Comparison of ENCODE assay signal across 8 mouse cellular contexts in genomic region chr4:123411732-123412527, GRCm38 (mm10).
A peak's percentile ranks its signal among the peaks of the same experiment; 100 is the strongest.
DNase-seq lines count a peak whose midpoint lies in the region; ATAC-seq and TF ChIP-seq lines count a peak whose summit lies in the region.

No protein-coding gene starts in this region.

- H3K9me3 ChIP-seq in CH12.LX (replicated peaks; ENCODE audit: low read length): no peaks in the 10 kb centered on the region
- no peaks in the 10 kb centered on the region for H3K9me3 ChIP-seq in forebrain, embryonic 11.5 days (ENCODE audit: control insufficient read depth, low read length)
- H3K9me3 ChIP-seq in heart, embryonic 16.5 days (replicated peaks; ENCODE audit: control insufficient read depth, low read length): no peaks in the 10 kb centered on the region
- no peaks in the 10 kb centered on the region for H3K9me3 ChIP-seq in liver, embryonic 14.5 days (ENCODE audit: control insufficient read depth, low read length)
- H3K9me3 ChIP-seq in neural tube, embryonic 11.5 days (ENCODE audit: control insufficient read depth, low read length): no peaks in the 10 kb centered on the region
- no peaks in the 10 kb centered on the region for H3K9me3 ChIP-seq in stomach, embryonic 16.5 days (replicated peaks; ENCODE audit: control insufficient read depth, low read length)

- WGBS in forebrain, embryonic 11.5 days: under 1% methylated on average over 61 of the region's 69 CpGs
- under 1% methylated on average over 54 of the region's 69 CpGs for WGBS in heart, embryonic 16.5 days
- WGBS in liver, embryonic 14.5 days (ENCODE audit: insufficient replicate concordance): under 1% methylated on average over 64 of the region's 69 CpGs
- under 1% methylated on average over 48 of the region's 69 CpGs for WGBS in neural tube, embryonic 11.5 days
- under 1% methylated on average over 61 of the region's 69 CpGs for WGBS in stomach, embryonic 16.5 days

- peak in 1 of 2 experiments; percentile 16; a peak in 1 of 4 replicates for TF ChIP-seq CTCF in CH12.LX (conservative IDR thresholded peaks at IDR 0.05 in 1 of 2, IDR thresholded peaks at IDR 0.05 in 1 of 2; ENCODE audit: low read depth in 2 of 2, low read length in 2 of 2)
- TF ChIP-seq CTCF in liver, embryonic 14.5 days (IDR thresholded peaks at IDR 0.05; ENCODE audit: low read depth): 0 out of 2 replicates have a peak, but pooled peaks have one; percentile 14

- peak overlapping the region; percentile 54 to 76 (median 68) for H3K4me3 ChIP-seq in CH12.LX (replicated peaks in 1 of 3; ENCODE audit: low read depth in 2 of 3, low read length in 2 of 3, poor library complexity in 1 of 3)
- peak overlapping the region; percentile 72 for H3K4me3 ChIP-seq in forebrain, embryonic 11.5 days (ENCODE audit: low read depth, low read length)
- peak overlapping the region; percentile 87 for H3K4me3 ChIP-seq in heart, embryonic 16.5 days (ENCODE audit: low read length)
- H3K4me3 ChIP-seq in liver, embryonic 14.5 days (ENCODE audit: insufficient read depth in 1 of 2, low read depth in 2 of 2, low read length in 2 of 2): peak overlapping the region; percentile 71 to 74
- peak overlapping the region; percentile 73 for H3K4me3 ChIP-seq in neural tube, embryonic 11.5 days (ENCODE audit: low read depth, low read length)
- peak overlapping the region; percentile 80 for H3K4me3 ChIP-seq in stomach, embryonic 16.5 days (replicated peaks; ENCODE audit: low read length)

- peak overlapping the region; percentile 18; the same call in 1 of the 2 replicates for H3K9ac ChIP-seq in CH12.LX (ENCODE audit: insufficient read depth, low read depth)
- peak overlapping the region; percentile 93 for H3K9ac ChIP-seq in forebrain, embryonic 11.5 days (ENCODE audit: low read length)
- H3K9ac ChIP-seq in heart, embryonic 16.5 days (ENCODE audit: low read length): peak overlapping the region; percentile 98
- H3K9ac ChIP-seq in liver, embryonic 14.5 days (replicated peaks): peak overlapping the region; percentile 56
- peak overlapping the region; percentile 92 for H3K9ac ChIP-seq in neural tube, embryonic 11.5 days (ENCODE audit: low read length)
- H3K9ac ChIP-seq in stomach, embryonic 16.5 days (ENCODE audit: low read length): peak overlapping the region; percentile 88

- no peak overlapping the region for H3K27ac ChIP-seq in CH12.LX (ENCODE audit: insufficient read depth, low read depth)
- peak overlapping the region; percentile 97 for H3K27ac ChIP-seq in forebrain, embryonic 11.5 days (ENCODE audit: low read depth, low read length)
- peak overlapping the region; percentile 99 for H3K27ac ChIP-seq in heart, embryonic 16.5 days (ENCODE audit: low read length)
- no peak overlapping the region for H3K27ac ChIP-seq in liver, embryonic 14.5 days
- H3K27ac ChIP-seq in neural tube, embryonic 11.5 days (ENCODE audit: low read depth, low read length): peak overlapping the region; percentile 99
- peak overlapping the region; percentile 94 for H3K27ac ChIP-seq in stomach, embryonic 16.5 days (ENCODE audit: low read length)

- DNase-seq in CH12.LX (ENCODE audit: extremely low read depth): peak; percentile 59
- DNase-seq in c-Kit-positive CD71-negative TER-119-negative erythroid progenitor cells, embryonic 14.5 days (ENCODE audit: low read depth): peak; percentile 78
- DNase-seq in forebrain, embryonic 11.5 days (ENCODE audit: low spot score): peak; percentile 98
- peak; percentile 94 to 95 for DNase-seq in kidney, postnatal 25 days
- peak; percentile 60 to 63 (median 62) for DNase-seq in liver, embryonic 14.5 days (ENCODE audit: low read depth in 3 of 3, low spot score in 3 of 3)
- DNase-seq in neural tube, embryonic 11.5 days (ENCODE audit: low spot score): peak; percentile 98

- peak; percentile 35; the same call in 1 of the 2 replicates for TF ChIP-seq POLR2A in CH12.LX (IDR thresholded peaks at IDR 0.05; ENCODE audit: low read depth, low read length)

- peaks cover 5 to 38% of the 10 kb centered on the region in 2 experiments for H3K36me3 ChIP-seq in CH12.LX (replicated peaks in 1 of 2; ENCODE audit: control insufficient read depth in 1 of 2, insufficient read depth in 1 of 2, low read length in 1 of 2)
- no peaks in the 10 kb centered on the region; the same call in 1 of the 2 replicates for H3K36me3 ChIP-seq in forebrain, embryonic 11.5 days (ENCODE audit: control insufficient read depth, insufficient read depth, low read length)
- H3K36me3 ChIP-seq in heart, embryonic 16.5 days (ENCODE audit: control insufficient read depth, insufficient read depth): 0 out of 2 replicates have a peak, but pooled peaks cover 2% of the 10 kb centered on the region
- peaks cover 3% of the 10 kb centered on the region for H3K36me3 ChIP-seq in liver, embryonic 14.5 days (replicated peaks; ENCODE audit: control insufficient read depth, insufficient read depth, low read depth)
- no peaks in the 10 kb centered on the region for H3K36me3 ChIP-seq in neural tube, embryonic 11.5 days (ENCODE audit: control insufficient read depth, insufficient read depth, low read length)
- no peaks in the 10 kb centered on the region for H3K36me3 ChIP-seq in stomach, embryonic 16.5 days (ENCODE audit: control insufficient read depth, insufficient read depth, low read length)

- in situ Hi-C loops in CH12.LX (cut with MboI; ENCODE audit: low pct_ligation_motif_present, low pct_unique_long_range_greater_than_20kb, low sequenced_read_pairs): no loop called here

- no peak for TF ChIP-seq RAD21 in CH12.LX (IDR thresholded peaks at IDR 0.05; ENCODE audit: low read depth, low read length)

- peaks cover 6 to 59% of the 10 kb centered on the region in 2 experiments; a peak in 3 of 4 replicates for H3K4me1 ChIP-seq in CH12.LX (ENCODE audit: control insufficient read depth in 1 of 2, insufficient read depth in 2 of 2)
- peaks cover 12% of the 10 kb centered on the region for H3K4me1 ChIP-seq in forebrain, embryonic 11.5 days (replicated peaks; ENCODE audit: control insufficient read depth, insufficient read depth, low read length)
- peaks cover 70% of the 10 kb centered on the region for H3K4me1 ChIP-seq in heart, embryonic 16.5 days (ENCODE audit: control insufficient read depth, insufficient read depth, low read length)
- H3K4me1 ChIP-seq in liver, embryonic 14.5 days (replicated peaks; ENCODE audit: control insufficient read depth in 2 of 2, insufficient read depth in 2 of 2, low read length in 1 of 2): peaks cover 6 to 7% of the 10 kb centered on the region in 2 experiments
- H3K4me1 ChIP-seq in neural tube, embryonic 11.5 days (ENCODE audit: control insufficient read depth, insufficient read depth, low read length): peaks cover 27% of the 10 kb centered on the region
- H3K4me1 ChIP-seq in stomach, embryonic 16.5 days (ENCODE audit: control insufficient read depth, insufficient read depth, low read length): peaks cover 47% of the 10 kb centered on the region

- H3K27me3 ChIP-seq in CH12.LX (replicated peaks): no peaks in the 10 kb centered on the region
- no peaks in the 10 kb centered on the region for H3K27me3 ChIP-seq in forebrain, embryonic 11.5 days (ENCODE audit: control insufficient read depth, insufficient read depth, low read length)
- no peaks in the 10 kb centered on the region for H3K27me3 ChIP-seq in heart, embryonic 16.5 days (ENCODE audit: control insufficient read depth, insufficient read depth, low read length)
- H3K27me3 ChIP-seq in liver, embryonic 14.5 days (ENCODE audit: control insufficient read depth, insufficient read depth, low read length): no peaks in the 10 kb centered on the region
- no peaks in the 10 kb centered on the region for H3K27me3 ChIP-seq in neural tube, embryonic 11.5 days (ENCODE audit: control insufficient read depth, insufficient read depth, low read length)
- no peaks in the 10 kb centered on the region for H3K27me3 ChIP-seq in stomach, embryonic 16.5 days (ENCODE audit: control insufficient read depth, insufficient read depth, low read length)

- peak overlapping the region; percentile 52 for H3K4me2 ChIP-seq in CH12.LX (ENCODE audit: insufficient read depth, low read depth, poor library complexity, severe bottlenecking)
- peak overlapping the region; percentile 90 for H3K4me2 ChIP-seq in forebrain, embryonic 11.5 days (ENCODE audit: low read depth, low read length, severe bottlenecking)
- H3K4me2 ChIP-seq in heart, embryonic 16.5 days (ENCODE audit: low read depth, low read length): peak overlapping the region; percentile 82
- peak overlapping the region; percentile 85 for H3K4me2 ChIP-seq in liver, embryonic 14.5 days (ENCODE audit: low read depth)
- peak overlapping the region; percentile 72 for H3K4me2 ChIP-seq in neural tube, embryonic 11.5 days (ENCODE audit: low read depth)
- peak overlapping the region; percentile 72 for H3K4me2 ChIP-seq in stomach, embryonic 16.5 days (ENCODE audit: low read depth, low read length)

- dilution Hi-C loops in CH12.LX (cut with MboI; ENCODE audit: extremely low pct_ligation_motif_present, extremely low pct_unique_long_range_greater_than_20kb, low sequenced_read_pairs): no loop called here

- ATAC-seq in forebrain, embryonic 11.5 days (replicated peaks; ENCODE audit: low FRiP score): peak; percentile 98
- ATAC-seq in heart, embryonic 16.5 days (replicated peaks; ENCODE audit: extremely low read depth, insufficient read depth, low FRiP score): peak; percentile 94
- peak; percentile 88 for ATAC-seq in liver, embryonic 14.5 days (ENCODE audit: insufficient read depth)
- ATAC-seq in neural tube, embryonic 11.5 days (ENCODE audit: insufficient read depth, low FRiP score, low TSS enrichment): peak; percentile 96
- peak; percentile 96 for ATAC-seq in stomach, embryonic 16.5 days (ENCODE audit: insufficient read depth, low FRiP score)

- H3K79me2 ChIP-seq in CH12.LX (replicated peaks; ENCODE audit: control insufficient read depth, extremely low read depth, insufficient read depth, poor library complexity, severe bottlenecking): peaks cover 3% of the 10 kb centered on the region; the same call in 1 of the 2 replicates

- no peak for TF ChIP-seq EP300 in CH12.LX (IDR thresholded peaks at IDR 0.05; ENCODE audit: low read length)
- no peak for TF ChIP-seq EP300 in liver, embryonic 14.5 days (IDR thresholded peaks at IDR 0.05; ENCODE audit: low read depth)

TF ChIP-seq in CH12.LX, 34 proteins besides CTCF, POLR2A, EP300 and RAD21 (continues in another document):
- TF ChIP-seq USF2 (conservative IDR thresholded peaks at IDR 0.05; ENCODE audit: low read depth, low read length): no peak
- no peak for TF ChIP-seq CHD1 (IDR thresholded peaks at IDR 0.05; ENCODE audit: low read depth, low read length)
- TF ChIP-seq ETS1 (conservative IDR thresholded peaks at IDR 0.05; ENCODE audit: low read depth, low read length): no peak
- peak; percentile 89; the same call in 1 of the 2 replicates for TF ChIP-seq MXI1 (IDR thresholded peaks at IDR 0.05; ENCODE audit: low read depth, low read length)
- TF ChIP-seq SIN3A (IDR thresholded peaks at IDR 0.05; ENCODE audit: low read length): peak; percentile 8; the same call in 1 of the 2 replicates
- 0 out of 2 replicates have a peak, but pooled peaks have one; percentile 9 for TF ChIP-seq TCF12 (IDR thresholded peaks at IDR 0.05; ENCODE audit: low read depth, low read length)
- no peak for TF ChIP-seq SMC3 (IDR thresholded peaks at IDR 0.05; ENCODE audit: low read depth, low read length)
- no peak for TF ChIP-seq PAX5 (IDR thresholded peaks at IDR 0.05; ENCODE audit: low read length)
- no peak for TF ChIP-seq CHD2 (IDR thresholded peaks at IDR 0.05; ENCODE audit: low read length)

Comparison
In these comparisons a context has a peak if more than half of its experiments do, and no peak if none do; other contexts are left out.
1. H3K27ac ChIP-seq: peak in forebrain, embryonic 11.5 days (single experiment), heart, embryonic 16.5 days (single experiment), neural tube, embryonic 11.5 days (single experiment) and stomach, embryonic 16.5 days (single experiment); none in CH12.LX (single experiment) and liver, embryonic 14.5 days (single experiment).
2. H3K9ac ChIP-seq: peak in every context shown above with its lines; median percentile 98 in heart, embryonic 16.5 days; 93 in forebrain, embryonic 11.5 days; 92 in neural tube, embryonic 11.5 days; 88 in stomach, embryonic 16.5 days; 56 in liver, embryonic 14.5 days; 18 in CH12.LX.
3. Peak in every context shown above with its lines, with median percentiles within 50 percentile points of each other: DNase-seq, H3K4me2 ChIP-seq, H3K4me3 ChIP-seq and ATAC-seq.